Mouse (Mus musculus) embryonic facial prominence, embryonic 14.5 days (tissue): ENCODE results near the gene Cpe. TPM values are rescaled to one million over a fixed set of nuclear protein-coding genes. Genes with fewer than 3 reads are reported as not detected.

Source experiments
- ATAC-seq: fragments of 200-750 bp; cut with Nextera tagmentation; 2 replicates; pipeline ENCODE4 v1.8.0; 2017; ENCODE audit warnings: low read depth, moderate number of reproducible peaks, moderate TSS enrichment
- DNase-seq: peaks from one replicate; pipeline ENCODE4 v3.0.0-alpha.2; 2015; ENCODE audit warnings: low spot score
- H3K27ac ChIP-seq: fragments of 300-500 bp; sonication (generic); replicated peaks from 2 replicates; pipeline ENCODE4 v1.5.1; 2014; ENCODE audit warnings: low read depth, mild to moderate bottlenecking, low read length, moderate library complexity
- H3K27me3 ChIP-seq: fragments of 300-500 bp; sonication (generic); replicated peaks from 2 replicates; pipeline ENCODE4 v1.6.1; 2014; ENCODE audit warnings: low read length; ENCODE audit not compliant: control insufficient read depth, insufficient read depth
- H3K36me3 ChIP-seq: fragments of 300-500 bp; sonication (generic); 2 replicates; pipeline ENCODE4 v1.6.1; 2014; ENCODE audit warnings: low read length, mixed read lengths; ENCODE audit not compliant: control insufficient read depth, insufficient read depth
- H3K4me1 ChIP-seq: fragments of 300-500 bp; sonication (generic); 2 replicates; pipeline ENCODE4 v1.6.1; 2014; ENCODE audit warnings: antibody characterized with exemption, low read length; ENCODE audit not compliant: control insufficient read depth, insufficient read depth
- H3K4me2 ChIP-seq: fragments of 300-500 bp; sonication (generic); 2 replicates; pipeline ENCODE4 v1.6.1; 2014; ENCODE audit warnings: low read depth, mild to moderate bottlenecking, low read length, moderate library complexity, mixed read lengths
- H3K4me3 ChIP-seq: fragments of 300-500 bp; sonication (generic); 2 replicates; pipeline ENCODE4 v1.5.1; 2014; ENCODE audit warnings: low read depth, mild to moderate bottlenecking, low read length
- H3K9ac ChIP-seq: fragments of 300-500 bp; sonication (generic); 2 replicates; pipeline ENCODE4 v1.6.1; 2014; ENCODE audit warnings: low read depth, mild to moderate bottlenecking, low read length, moderate library complexity, mixed read lengths
- H3K9me3 ChIP-seq: fragments of 300-500 bp; sonication (generic); 2 replicates; pipeline ENCODE4 v1.6.1; 2016; ENCODE audit warnings: low read length; ENCODE audit not compliant: control insufficient read depth
- WGBS: fragments of 180-500 bp; shearing (Covaris S2); extraction: QIAGEN DNeasy Blood & Tissue Kit; methylation state at CpG from one replicate; pipeline ENCODE4 v1.1.7; 2014; 5-methylcytosine and 5-hydroxymethylcytosine counted together
- polyA plus RNA-seq: library from polyadenylated mRNA; unstranded; fragments of >200 nt; fragmentation: Nextera tagmentation; extraction: Ambion mirVana; gene quantifications from 2 replicates; pipeline ENCODE4 v1.2.1, GENCODE M21; 2014

Cpe gene
- polyA plus RNA-seq, 1 experiment from 2014 or later, result 228 TPM

GRCm38 (mm10) chr8:64634131-64634865 lies 58.6 kb downstream of the Cpe start:
- Histone ChIP-seq H3K9me3 (no peaks in the 10 kb centered on the region), H3K27ac (no peak overlapping the region), H3K4me2 (no peak overlapping the region), H3K36me3 (no peaks in the 10 kb centered on the region), H3K4me1 (no peaks in the 10 kb centered on the region), H3K27me3 (no peaks in the 10 kb centered on the region), H3K9ac (no peak overlapping the region), H3K4me3 (no peak overlapping the region)
- DNase-seq, result no peak
- no peak for ATAC-seq
- 74% methylated on average over 8 of the region's 8 CpGs for WGBS

GRCm38 (mm10) chr8:64632169-64632568 lies 60.7 kb downstream of the Cpe start:
- ATAC-seq, result no peak
- no peaks in the 10 kb centered on the region for H3K9me3 ChIP-seq
- no peaks in the 10 kb centered on the region for H3K36me3 ChIP-seq
- no peak overlapping the region for H3K27ac ChIP-seq
- H3K4me1 ChIP-seq, result no peaks in the 10 kb centered on the region
- 90% methylated on average over 4 of the region's 4 CpGs for WGBS
- H3K4me2 ChIP-seq, result no peak overlapping the region
- H3K4me3 ChIP-seq, result no peak overlapping the region
- no peak for DNase-seq
- H3K9ac ChIP-seq, result no peak overlapping the region
- no peaks in the 10 kb centered on the region for H3K27me3 ChIP-seq

- no peak overlapping the region for H3K4me3 ChIP-seq
- no peaks in the 10 kb centered on the region for H3K27me3 ChIP-seq
- ATAC-seq (no peak), DNase-seq (no peak)
- H3K36me3 ChIP-seq, result no peaks in the 10 kb centered on the region
- H3K4me1 ChIP-seq, result no peaks in the 10 kb centered on the region
- H3K27ac ChIP-seq, result no peak overlapping the region
- H3K4me2 ChIP-seq, result no peak overlapping the region
- WGBS, result 70% methylated on average over 2 of the region's 2 CpGs
- H3K9me3 ChIP-seq, result no peaks in the 10 kb centered on the region
- H3K9ac ChIP-seq, result no peak overlapping the region
These were observed 61.1 kb downstream of the Cpe start for GRCm38 (mm10) chr8:64631761-64632160.

GRCm38 (mm10) chr8:64629034-64629760 lies 63.7 kb downstream of the Cpe start:
- Histone ChIP-seq H3K9ac (no peak overlapping the region), H3K4me2 (no peak overlapping the region), H3K4me1 (no peaks in the 10 kb centered on the region), H3K9me3 (no peaks in the 10 kb centered on the region), H3K36me3 (no peaks in the 10 kb centered on the region), H3K27ac (no peak overlapping the region), H3K27me3 (no peaks in the 10 kb centered on the region), H3K4me3 (no peak overlapping the region)
- 85% methylated on average over 6 of the region's 6 CpGs for WGBS
- no peak for ATAC-seq
- DNase-seq, result no peak

- no peak overlapping the region for H3K4me3 ChIP-seq
- no peaks in the 10 kb centered on the region for H3K9me3 ChIP-seq
- H3K36me3 ChIP-seq, result no peaks in the 10 kb centered on the region
- no peaks in the 10 kb centered on the region for H3K27me3 ChIP-seq
- no peak for DNase-seq
- ATAC-seq, result no peak
- WGBS, result 89% methylated on average over 6 of the region's 6 CpGs
- no peak overlapping the region for H3K27ac ChIP-seq
- no peak overlapping the region for H3K4me2 ChIP-seq
- no peaks in the 10 kb centered on the region for H3K4me1 ChIP-seq
- H3K9ac ChIP-seq, result no peak overlapping the region
These were observed 64.8 kb downstream of the Cpe start for GRCm38 (mm10) chr8:64628039-64628438.

- Histone ChIP-seq H3K4me3 (no peak overlapping the region), H3K4me1 (no peaks in the 10 kb centered on the region), H3K27ac (no peak overlapping the region), H3K9ac (no peak overlapping the region), H3K36me3 (no peaks in the 10 kb centered on the region), H3K9me3 (no peaks in the 10 kb centered on the region), H3K27me3 (no peaks in the 10 kb centered on the region), H3K4me2 (no peak overlapping the region)
- ATAC-seq (no peak), DNase-seq (no peak)
- 66% methylated on average over 10 of the region's 10 CpGs for WGBS
These were observed 68.2 kb downstream of the Cpe start for GRCm38 (mm10) chr8:64624603-64625037.

- 73% methylated on average over 7 of the region's 7 CpGs for WGBS
These were observed 72.3 kb downstream of the Cpe start for GRCm38 (mm10) chr8:64620365-64621150.

GRCm38 (mm10) chr8:64619661-64620060 lies 73.2 kb downstream of the Cpe start:
- H3K36me3 ChIP-seq, result 0 out of 2 replicates have a peak, but pooled peaks cover 10% of the 10 kb centered on the region
- no peak overlapping the region for H3K27ac ChIP-seq
- no peak for ATAC-seq
- H3K4me1 ChIP-seq, result no peaks in the 10 kb centered on the region
- no peak overlapping the region for H3K9ac ChIP-seq
- H3K27me3 ChIP-seq, result no peaks in the 10 kb centered on the region
- H3K9me3 ChIP-seq, result no peaks in the 10 kb centered on the region
- WGBS, result 96% methylated on average over 8 of the region's 8 CpGs
- no peak overlapping the region for H3K4me3 ChIP-seq
- H3K4me2 ChIP-seq, result no peak overlapping the region
- no peak for DNase-seq

More at GRCm38 (mm10) chr8:64620365-64621150, 72.3 kb downstream of the Cpe start:
- Histone ChIP-seq H3K4me3 (no peak overlapping the region), H3K9ac (no peak overlapping the region), H3K4me2 (no peak overlapping the region), H3K27me3 (no peaks in the 10 kb centered on the region), H3K36me3 (0 out of 2 replicates have a peak, but pooled peaks cover 7% of the 10 kb centered on the region), H3K27ac (no peak overlapping the region), H3K9me3 (no peaks in the 10 kb centered on the region), H3K4me1 (no peaks in the 10 kb centered on the region)
- ATAC-seq (no peak), DNase-seq (no peak)
